Mouse (Mus musculus) midbrain, embryonic 16.5 days (tissue): ENCODE measurements around the gene Tiam2. TPM values are rescaled to one million over a fixed set of nuclear protein-coding genes. Genes with fewer than 3 reads are reported as not detected.

Experiments used
- ATAC-seq: fragments of 200-750 bp; cut with Nextera tagmentation; 2 replicates; pipeline ENCODE4 v1.8.0; 2017; ENCODE audit warnings: moderate TSS enrichment
- H3K27ac ChIP-seq: fragments of 300-500 bp; sonication (generic); 2 replicates; pipeline ENCODE4 v1.5.1; 2014; ENCODE audit warnings: mild to moderate bottlenecking, low read length, mixed read lengths
- H3K27me3 ChIP-seq: fragments of 300-500 bp; sonication (generic); 2 replicates; pipeline ENCODE4 v1.6.1; 2014; ENCODE audit warnings: low read depth, low read length, mixed read lengths; ENCODE audit not compliant: control insufficient read depth, insufficient read depth
- H3K36me3 ChIP-seq: fragments of 300-500 bp; sonication (generic); 2 replicates; pipeline ENCODE4 v1.6.1; 2014; ENCODE audit warnings: mild to moderate bottlenecking, low read length, moderate library complexity, mixed read lengths; ENCODE audit not compliant: control insufficient read depth, insufficient read depth
- H3K4me1 ChIP-seq: fragments of 300-500 bp; sonication (generic); 2 replicates; pipeline ENCODE4 v1.6.1; 2014; ENCODE audit warnings: mild to moderate bottlenecking, low read length, mixed read lengths; ENCODE audit not compliant: control insufficient read depth, insufficient read depth
- H3K4me2 ChIP-seq: fragments of 300-500 bp; sonication (generic); 2 replicates; pipeline ENCODE4 v1.6.1; 2014; ENCODE audit warnings: mild to moderate bottlenecking, low read length, mixed read lengths
- H3K4me3 ChIP-seq: fragments of 300-500 bp; sonication (generic); 2 replicates; pipeline ENCODE4 v1.5.1; 2014; ENCODE audit warnings: low read depth, mild to moderate bottlenecking, low read length, moderate library complexity, mixed read lengths
- H3K9ac ChIP-seq: fragments of 300-500 bp; sonication (generic); 2 replicates; pipeline ENCODE4 v1.6.1; 2014; ENCODE audit warnings: low read depth, low read length, mixed read lengths
- H3K9me3 ChIP-seq: fragments of 300-500 bp; sonication (generic); replicated peaks from 2 replicates; pipeline ENCODE4 v1.6.1; 2014; ENCODE audit warnings: mild to moderate bottlenecking, low read length, mixed read lengths; ENCODE audit not compliant: control insufficient read depth, poor library complexity, severe bottlenecking
- WGBS: fragments of 180-500 bp; shearing (Covaris S2); extraction: QIAGEN DNeasy Blood & Tissue Kit; methylation state at CpG from one replicate; pipeline ENCODE4 v1.1.7; 2014; 5-methylcytosine and 5-hydroxymethylcytosine counted together
- polyA plus RNA-seq: library from polyadenylated mRNA; unstranded; fragments of >200 nt; fragmentation: Nextera tagmentation; extraction: Ambion mirVana; gene quantifications from 2 replicates; pipeline ENCODE4 v1.2.1, GENCODE M21; 2015

Tiam2 gene
- polyA plus RNA-seq, 1 experiment from 2014 or later: 4.7 TPM

DNA sequence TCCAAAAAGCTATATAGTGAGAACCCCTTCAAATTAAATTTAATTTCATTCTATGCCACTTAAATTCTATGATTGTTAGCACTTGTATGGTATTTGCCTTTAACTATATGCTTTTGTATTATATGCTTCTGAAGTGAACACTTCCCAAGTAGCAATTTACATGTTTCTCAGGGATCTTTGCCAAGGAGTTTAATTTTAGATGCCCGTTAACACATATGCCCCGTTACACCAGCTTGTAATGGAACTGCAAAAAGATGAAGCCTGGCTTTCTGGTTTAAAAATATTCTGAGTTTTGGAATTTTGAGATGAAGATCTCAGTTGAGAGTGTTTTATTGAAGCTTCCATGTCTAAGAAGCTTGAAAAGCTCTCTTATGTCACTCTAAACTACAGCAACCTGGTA is 67.6 kb downstream of the Tiam2 start:
- no peak for ATAC-seq
- Histone ChIP-seq H3K9me3 (no peaks in the 10 kb centered on the region), H3K36me3 (no peaks in the 10 kb centered on the region), H3K4me3 (no peak overlapping the region), H3K4me1 (no peaks in the 10 kb centered on the region), H3K4me2 (no peak overlapping the region), H3K27ac (no peak overlapping the region), H3K9ac (no peak overlapping the region), H3K27me3 (no peaks in the 10 kb centered on the region)
- 80% methylated on average over 2 of the region's 2 CpGs for WGBS

DNA sequence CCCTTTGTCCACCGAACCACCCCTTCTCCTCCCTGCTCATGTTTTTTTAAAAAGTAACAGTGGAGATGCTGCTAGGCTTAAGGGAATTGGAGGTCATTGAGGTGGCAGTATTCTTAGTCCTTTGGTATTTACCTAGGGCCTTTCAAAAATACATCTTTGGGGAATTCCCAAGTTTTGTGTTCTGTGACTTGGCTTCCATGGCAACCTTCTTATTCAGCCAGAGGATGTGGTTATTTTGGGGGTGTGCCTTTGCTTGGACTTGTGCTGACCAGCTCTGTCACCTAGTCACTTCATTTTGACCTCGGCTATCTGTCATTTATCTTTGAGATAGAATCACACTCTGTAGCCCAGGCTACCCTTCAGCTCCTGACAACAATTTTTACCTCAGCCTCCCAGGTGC is 68.6 kb downstream of the Tiam2 start:
- Histone ChIP-seq H3K27ac (no peak overlapping the region), H3K4me3 (no peak overlapping the region), H3K9me3 (no peaks in the 10 kb centered on the region), H3K36me3 (no peaks in the 10 kb centered on the region), H3K4me2 (no peak overlapping the region), H3K9ac (no peak overlapping the region), H3K4me1 (no peaks in the 10 kb centered on the region), H3K27me3 (no peaks in the 10 kb centered on the region)
- no peak for ATAC-seq
- 83% methylated on average over 2 of the region's 2 CpGs for WGBS

DNA sequence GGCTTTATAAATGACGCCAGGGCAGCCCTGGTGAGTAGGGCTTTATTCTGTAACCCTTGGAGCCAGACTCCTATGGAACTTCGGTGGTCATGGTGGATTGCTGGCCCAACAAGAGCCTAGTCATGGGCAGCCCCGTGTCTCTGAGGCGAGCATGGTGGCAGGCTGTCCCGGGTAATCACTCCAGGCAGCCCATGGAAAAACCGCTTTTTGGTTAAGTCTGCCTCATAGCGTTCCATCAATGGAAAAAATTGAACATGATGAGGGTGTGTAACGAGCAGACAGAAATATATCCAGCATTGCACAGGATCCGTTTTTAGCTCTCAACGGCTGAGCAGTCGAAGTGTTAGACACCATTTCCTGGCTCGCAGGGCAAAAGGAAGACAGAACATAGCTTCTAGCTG is 70.5 kb downstream of the Tiam2 start:
- WGBS: 84% methylated on average over 12 of the region's 12 CpGs
- no peaks in the 10 kb centered on the region for H3K27me3 ChIP-seq
- no peak overlapping the region for H3K4me3 ChIP-seq
- H3K4me1 ChIP-seq: no peaks in the 10 kb centered on the region
- H3K9ac ChIP-seq: no peak overlapping the region
- no peaks in the 10 kb centered on the region for H3K36me3 ChIP-seq
- no peak for ATAC-seq
- no peaks in the 10 kb centered on the region for H3K9me3 ChIP-seq
- no peak overlapping the region for H3K4me2 ChIP-seq
- no peak overlapping the region for H3K27ac ChIP-seq

DNA sequence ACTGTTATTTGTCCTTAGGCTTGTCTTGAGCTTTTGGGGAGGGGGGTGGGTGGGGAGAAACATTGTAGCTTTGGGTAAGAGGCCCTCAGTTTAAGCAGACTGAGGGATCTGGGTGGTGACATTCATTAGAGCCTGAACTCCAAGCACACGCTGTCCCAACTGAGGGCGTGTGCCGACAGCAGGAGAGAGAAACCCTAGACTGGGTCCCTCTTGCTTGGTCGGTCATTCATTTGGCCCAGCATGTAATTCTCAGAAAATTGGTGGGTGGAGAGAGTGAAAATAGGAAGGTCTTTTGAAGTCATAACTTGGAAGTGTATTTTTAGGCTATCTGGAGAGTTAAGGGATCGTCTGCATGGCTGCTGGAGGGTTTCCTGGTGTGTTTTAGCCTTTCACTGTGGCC is 71.5 kb downstream of the Tiam2 start:
- H3K27ac ChIP-seq: no peak overlapping the region
- ATAC-seq: no peak
- H3K4me3 ChIP-seq: no peak overlapping the region
- no peaks in the 10 kb centered on the region for H3K36me3 ChIP-seq
- H3K9ac ChIP-seq: no peak overlapping the region
- no peak overlapping the region for H3K4me2 ChIP-seq
- no peaks in the 10 kb centered on the region for H3K9me3 ChIP-seq
- no peaks in the 10 kb centered on the region for H3K4me1 ChIP-seq
- WGBS: 64% methylated on average over 5 of the region's 5 CpGs
- H3K27me3 ChIP-seq: no peaks in the 10 kb centered on the region

DNA sequence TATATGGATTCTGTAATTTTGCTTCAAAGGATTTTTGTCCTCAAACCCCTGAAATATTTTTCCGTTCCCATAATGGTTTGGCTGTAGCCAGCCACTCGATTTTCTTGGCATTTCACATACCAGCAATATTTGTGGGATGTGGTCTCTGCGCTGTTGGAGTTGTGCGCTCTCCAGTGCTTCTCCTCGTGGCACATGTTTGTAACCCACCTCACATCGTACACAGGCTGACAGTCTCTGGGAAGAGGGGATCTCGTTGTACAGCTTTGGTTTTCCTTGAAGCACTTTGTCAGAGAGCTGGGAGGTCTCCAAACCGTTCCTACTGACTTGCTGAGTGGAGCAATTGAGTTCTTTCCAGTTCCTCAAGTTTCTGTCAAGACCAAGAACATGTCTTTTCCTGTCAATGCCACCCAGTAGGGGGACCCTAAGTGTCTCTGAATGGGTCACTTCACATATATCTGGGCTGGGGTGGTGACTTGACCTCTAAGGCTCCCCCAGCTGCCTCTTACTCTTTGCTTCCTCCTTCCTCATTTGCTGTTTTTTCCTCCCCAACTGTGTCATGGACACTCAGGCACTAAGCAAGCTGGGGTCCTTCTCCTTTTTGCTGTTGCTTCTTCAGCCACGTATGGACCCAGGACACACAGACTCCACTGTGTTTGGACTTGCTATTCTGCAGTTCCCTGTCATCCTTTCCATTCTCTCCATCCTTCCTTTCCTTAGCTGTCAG is 79.1 kb downstream of the Tiam2 start:
- ATAC-seq: no peak
- Histone ChIP-seq H3K4me2 (no peak overlapping the region), H3K27ac (no peak overlapping the region), H3K36me3 (no peaks in the 10 kb centered on the region), H3K9ac (no peak overlapping the region), H3K4me1 (no peaks in the 10 kb centered on the region), H3K9me3 (no peaks in the 10 kb centered on the region), H3K27me3 (no peaks in the 10 kb centered on the region), H3K4me3 (no peak overlapping the region)
- WGBS: 81% methylated on average over 9 of the region's 9 CpGs

DNA sequence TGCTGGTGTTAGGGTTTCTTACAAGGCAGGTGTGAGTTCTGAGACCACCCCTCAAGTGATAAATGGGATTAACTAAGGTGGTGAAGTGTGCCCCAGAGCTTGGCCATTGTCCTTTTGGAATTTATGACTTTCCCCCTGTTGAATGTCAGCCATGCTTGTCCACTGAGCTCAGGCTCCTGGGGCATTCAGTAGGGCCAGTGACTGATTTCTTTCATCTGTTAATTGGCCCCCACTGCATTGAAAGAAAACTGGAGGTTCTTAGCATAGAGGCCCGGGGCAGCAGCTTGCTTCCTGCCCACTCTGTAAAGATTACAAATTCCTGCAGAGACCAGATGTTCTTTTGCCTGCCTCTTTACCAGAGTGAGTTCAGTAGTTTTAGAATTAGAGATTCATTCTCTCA is 80.7 kb downstream of the Tiam2 start:
- Histone ChIP-seq H3K36me3 (no peaks in the 10 kb centered on the region), H3K4me2 (no peak overlapping the region), H3K27ac (no peak overlapping the region), H3K9ac (no peak overlapping the region), H3K9me3 (no peaks in the 10 kb centered on the region), H3K4me3 (no peak overlapping the region), H3K27me3 (no peaks in the 10 kb centered on the region), H3K4me1 (no peaks in the 10 kb centered on the region)
- WGBS: 0% methylated on average over 1 of the region's 1 CpGs
- ATAC-seq: no peak

DNA sequence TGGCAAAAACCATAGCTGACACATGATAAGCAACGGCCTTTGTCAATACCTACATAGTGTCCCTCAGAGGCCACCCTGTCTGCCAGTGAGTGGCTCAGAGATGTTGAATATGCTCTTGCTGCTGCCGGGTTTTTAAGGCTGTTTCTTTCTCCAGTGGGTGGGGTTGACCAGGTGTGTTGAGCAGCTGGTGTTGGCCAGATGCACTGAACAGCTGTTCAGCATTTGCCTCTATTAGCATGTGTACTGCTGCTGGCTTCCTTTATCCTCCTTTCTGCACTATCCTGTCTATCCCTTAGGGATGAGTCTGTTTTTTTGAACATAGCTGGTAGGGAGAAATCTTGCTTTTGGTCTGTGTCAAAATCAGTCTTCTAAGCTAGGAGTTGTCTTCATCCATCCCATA is 83.9 kb downstream of the Tiam2 start:
- no peaks in the 10 kb centered on the region for H3K36me3 ChIP-seq
- 0 out of 2 replicates have a peak, but pooled peaks cover 2% of the 10 kb centered on the region for H3K27me3 ChIP-seq
- no peaks in the 10 kb centered on the region for H3K4me1 ChIP-seq
- ATAC-seq: no peak
- WGBS: 77% methylated on average over 2 of the region's 2 CpGs
- no peak overlapping the region for H3K9ac ChIP-seq
- H3K9me3 ChIP-seq: no peaks in the 10 kb centered on the region
- no peak overlapping the region for H3K4me2 ChIP-seq
- H3K27ac ChIP-seq: no peak overlapping the region
- no peak overlapping the region for H3K4me3 ChIP-seq

DNA sequence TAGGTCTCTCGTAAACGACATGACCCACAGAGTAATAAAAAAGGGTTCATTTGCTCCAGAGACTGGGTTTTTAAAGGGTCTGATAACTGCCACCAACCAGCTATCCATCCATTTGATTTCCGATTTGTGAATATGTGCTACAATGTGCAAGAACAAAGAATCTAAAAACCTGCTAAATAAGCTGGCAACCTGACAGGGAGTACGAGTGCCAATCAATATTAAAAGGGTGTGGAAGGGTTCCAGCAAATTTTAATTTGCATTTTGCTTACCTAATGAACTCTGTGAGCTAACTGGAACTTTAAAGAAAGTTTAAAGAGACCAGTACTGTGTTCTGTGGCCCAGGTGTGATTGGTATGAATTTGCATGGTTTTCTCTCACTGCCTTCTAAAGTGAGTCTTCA is 86.4 kb downstream of the Tiam2 start:
- H3K27ac ChIP-seq: no peak overlapping the region
- no peaks in the 10 kb centered on the region for H3K4me1 ChIP-seq

DNA sequence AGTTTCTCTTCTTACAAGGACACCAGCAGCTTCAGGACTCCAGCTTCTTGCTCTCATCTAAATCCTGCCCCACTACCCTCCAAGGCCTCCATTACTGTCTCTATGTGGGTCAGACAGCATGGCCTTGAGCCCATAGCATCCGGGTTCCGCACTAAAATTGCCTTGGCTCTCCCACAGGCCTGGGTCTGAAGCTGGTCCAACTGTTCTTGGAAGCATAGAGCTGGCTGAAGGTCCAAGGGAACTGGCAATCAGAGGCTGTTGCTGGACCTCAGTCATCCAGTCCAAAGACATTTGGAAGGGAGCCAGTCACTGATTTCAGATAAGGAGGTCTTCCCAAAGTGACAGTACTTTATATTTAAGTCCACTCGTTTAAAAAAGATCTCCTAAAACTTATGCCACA is 89.2 kb downstream of the Tiam2 start:
- no peak overlapping the region for H3K4me3 ChIP-seq
- H3K9me3 ChIP-seq: no peaks in the 10 kb centered on the region
- H3K36me3 ChIP-seq: no peaks in the 10 kb centered on the region
- no peak overlapping the region for H3K27ac ChIP-seq
- no peaks in the 10 kb centered on the region for H3K4me1 ChIP-seq
- H3K4me2 ChIP-seq: no peak overlapping the region
- H3K9ac ChIP-seq: no peak overlapping the region
- H3K27me3 ChIP-seq: 0 out of 2 replicates have a peak, but pooled peaks cover 2% of the 10 kb centered on the region
- WGBS: 92% methylated on average over 3 of the region's 3 CpGs
- ATAC-seq: no peak

More for the DNA sequence above, 86.4 kb downstream of the Tiam2 start:
- no peak overlapping the region for H3K4me3 ChIP-seq
- H3K27me3 ChIP-seq: 0 out of 2 replicates have a peak, but pooled peaks cover 2% of the 10 kb centered on the region
- ATAC-seq: no peak
- H3K9me3 ChIP-seq: no peaks in the 10 kb centered on the region
- H3K9ac ChIP-seq: no peak overlapping the region
- no peaks in the 10 kb centered on the region for H3K36me3 ChIP-seq
- no peak overlapping the region for H3K4me2 ChIP-seq
- WGBS: 80% methylated on average over 4 of the region's 4 CpGs
